Mouse (Mus musculus) spleen, adult 18-20 months (tissue): Measurements from ENCODE around the gene Rfc2.

Experiments
- DNase-seq, 2 experiments: peaks; one replicate each; pipeline ENCODE4 v3.0.0; 2022; ENCODE audit warnings: mixed read lengths in 2 of 2

Gene Rfc2

GRCm38 (mm10) chr5:134581146-134581545 is at the start of gene Rfc2:
Rfc2 (plus strand) TSS chr5:134581366.
- DNase-seq = no peak

- no peak for DNase-seq
These were observed 49.6 kb upstream of the Rfc2 start for GRCm38 (mm10) chr5:134531585-134531984.

GRCm38 (mm10) chr5:134532417-134532816 is 48.7 kb upstream of the Rfc2 start:
- no peak for DNase-seq

- no peak for DNase-seq
These were observed 45.1 kb upstream of the Rfc2 start for GRCm38 (mm10) chr5:134536036-134536435.

- DNase-seq = peak in 1 of 2 experiments; percentile 23
These were observed 41.3 kb upstream of the Rfc2 start for GRCm38 (mm10) chr5:134539891-134540290.

GRCm38 (mm10) chr5:134540881-134541280 is 40.3 kb upstream of the Rfc2 start:
- no peak for DNase-seq

GRCm38 (mm10) chr5:134541640-134542039 is 39.5 kb upstream of the Rfc2 start:
- no peak for DNase-seq

- DNase-seq = no peak
These were observed 36.5 kb upstream of the Rfc2 start for GRCm38 (mm10) chr5:134544516-134545241.

- no peak for DNase-seq
These were observed 35.9 kb upstream of the Rfc2 start for GRCm38 (mm10) chr5:134545242-134545629.

- no peak for DNase-seq
These were observed 34.4 kb upstream of the Rfc2 start for GRCm38 (mm10) chr5:134546790-134547189.

- no peak for DNase-seq
These were observed 32.9 kb upstream of the Rfc2 start for GRCm38 (mm10) chr5:134548306-134548705.

GRCm38 (mm10) chr5:134549640-134550168 is 31.5 kb upstream of the Rfc2 start:
- DNase-seq = no peak

- DNase-seq = no peak
These were observed 30.3 kb upstream of the Rfc2 start for GRCm38 (mm10) chr5:134550836-134551232.

GRCm38 (mm10) chr5:134551233-134552109 is 29.7 kb upstream of the Rfc2 start:
- peak; percentile 12 to 34 for DNase-seq

- DNase-seq = peak; percentile 81 to 85
These were observed 28.8 kb upstream of the Rfc2 start, which contains the start of gene Clip2 for GRCm38 (mm10) chr5:134552110-134552972. Clip2 (minus strand) TSS chr5:134552434.

GRCm38 (mm10) chr5:134553951-134554546 is 27.1 kb upstream of the Rfc2 start:
- DNase-seq = no peak

- DNase-seq = peak; percentile 36 to 44
These were observed 25.6 kb upstream of the Rfc2 start for GRCm38 (mm10) chr5:134555463-134556164.

- no peak for DNase-seq
These were observed 21.1 kb upstream of the Rfc2 start, which contains the start of gene Syna for GRCm38 (mm10) chr5:134560071-134560449. Syna (minus strand) TSS chr5:134560171.

- no peak for DNase-seq
These were observed 20.6 kb upstream of the Rfc2 start for GRCm38 (mm10) chr5:134560450-134561171.

- DNase-seq = no peak
These were observed 16.9 kb upstream of the Rfc2 start for GRCm38 (mm10) chr5:134564272-134564671.

GRCm38 (mm10) chr5:134565696-134566095 is 15.5 kb upstream of the Rfc2 start:
- no peak for DNase-seq
